Mouse (Mus musculus) megakaryocyte, embryonic 14.5 days (primary cell): ENCODE measurements at regions not wholly inside any gene's neighbourhood (a gene's known extent, or its start where the extent isn't known, plus 50 kb on each side); places are given as distances from the start of the nearest gene placed in this dataset.

Source experiments
- FLI1 ChIP-seq: IDR thresholded peaks from 2 replicates; pipeline ENCODE4 v1.6.1; 2012; ENCODE audit warnings: low read length, inconsistent platforms, mixed read lengths
- GATA1 ChIP-seq: IDR thresholded peaks from 3 replicates; pipeline ENCODE4 v1.6.1; 2012; ENCODE audit warnings: mixed read lengths, low read length, inconsistent platforms, borderline replicate concordance

GRCm38 (mm10) chr16:95918651-95919425, 71.9 kb downstream of the Psmg1 start:
- TF ChIP-seq GATA1 (no peak), FLI1 (no peak)
